Mouse (Mus musculus) midbrain, embryonic 11.5 days (tissue): ENCODE results near the gene Hpd. TPM values are rescaled to one million over a fixed set of nuclear protein-coding genes. Genes with fewer than 3 reads are reported as not detected.
"Not testable (repeated sequence)": the region's sequence is repeated elsewhere in the genome, so short reads cannot be mapped to it uniquely, and the experiment has no call there.

Experiments used
- ATAC-seq: fragments of 200-750 bp; cut with Nextera tagmentation; 2 replicates; pipeline ENCODE4 v1.8.0; 2017; ENCODE audit warnings: moderate TSS enrichment, moderate library complexity; ENCODE audit not compliant: low FRiP score
- DNase-seq: peaks from one replicate; pipeline ENCODE4 v3.0.0; 2015; ENCODE audit warnings: low spot score; ENCODE audit errors: missing footprints
- H3K27ac ChIP-seq: fragments of 300-500 bp; sonication (generic); 2 replicates; pipeline ENCODE4 v1.5.1; 2014; ENCODE audit warnings: low read depth, low read length
- H3K27me3 ChIP-seq: fragments of 300-500 bp; sonication (generic); 2 replicates; pipeline ENCODE4 v1.6.1; 2014; ENCODE audit warnings: mild to moderate bottlenecking, low read length, moderate library complexity, mixed read lengths; ENCODE audit not compliant: control insufficient read depth, insufficient read depth
- H3K36me3 ChIP-seq: fragments of 300-500 bp; sonication (generic); 2 replicates; pipeline ENCODE4 v1.6.1; 2014; ENCODE audit warnings: mild to moderate bottlenecking, low read length, moderate library complexity, mixed read lengths; ENCODE audit not compliant: control insufficient read depth, insufficient read depth
- H3K4me1 ChIP-seq: fragments of 300-500 bp; sonication (generic); 2 replicates; pipeline ENCODE4 v1.6.1; 2014; ENCODE audit warnings: low read length; ENCODE audit not compliant: control insufficient read depth, insufficient read depth
- H3K4me2 ChIP-seq: fragments of 300-500 bp; sonication (generic); 2 replicates; pipeline ENCODE4 v1.6.1; 2014; ENCODE audit warnings: mild to moderate bottlenecking, moderate library complexity
- H3K4me3 ChIP-seq: fragments of 300-500 bp; sonication (generic); 2 replicates; pipeline ENCODE4 v1.5.1; 2014; ENCODE audit warnings: low read depth, low read length
- H3K9ac ChIP-seq: fragments of 300-500 bp; sonication (generic); 2 replicates; pipeline ENCODE4 v1.6.1; 2014; ENCODE audit warnings: low read length
- H3K9me3 ChIP-seq: fragments of 300-500 bp; sonication (generic); 2 replicates; pipeline ENCODE4 v1.6.1; 2016; ENCODE audit warnings: low read length; ENCODE audit not compliant: control insufficient read depth
- WGBS: fragments of 180-500 bp; shearing (Covaris S2); extraction: QIAGEN DNeasy Blood & Tissue Kit; methylation state at CpG from one replicate; pipeline ENCODE4 v1.1.7; 2014; 5-methylcytosine and 5-hydroxymethylcytosine counted together
- polyA plus RNA-seq: library from polyadenylated mRNA; unstranded; fragments of >200 nt; fragmentation: Nextera tagmentation; extraction: Ambion mirVana; gene quantifications from 2 replicates; pipeline ENCODE4 v1.2.1, GENCODE M21; 2014

Hpd gene
- polyA plus RNA-seq: not detected in 2 replicates

- no peak within 1 kb of the TSS for H3K27ac ChIP-seq
- 84% methylated on average over 10 of the region's 10 CpGs for WGBS
- H3K9me3 ChIP-seq: no peaks in the 10 kb centered on the region
- no peak within 1 kb of the TSS for H3K4me3 ChIP-seq
- no peaks in the 10 kb centered on the region for H3K27me3 ChIP-seq
- no peak within 1 kb of the TSS for H3K9ac ChIP-seq
- ATAC-seq (no peak), DNase-seq (no peak)
- H3K36me3 ChIP-seq: no peaks in the 10 kb centered on the region
- no peaks in the 10 kb centered on the region for H3K4me1 ChIP-seq
- H3K4me2 ChIP-seq: no peak within 1 kb of the TSS
Measured at GRCm38 (mm10) chr5:123182651-123183050, at the start of gene Hpd. Gene Hpd (minus strand): TSS chr5:123182727.

- ATAC-seq (no peak), DNase-seq (no peak)
- Histone ChIP-seq H3K4me2 (no peak overlapping the region), H3K4me1 (peaks cover 9% of the 10 kb centered on the region; the same call in 1 of the 2 replicates), H3K27me3 (no peaks in the 10 kb centered on the region), H3K4me3 (no peak overlapping the region), H3K9me3 (no peaks in the 10 kb centered on the region), H3K36me3 (peaks cover 3% of the 10 kb centered on the region; the same call in 1 of the 2 replicates), H3K9ac (no peak overlapping the region), H3K27ac (no peak overlapping the region)
- 95% methylated on average over 2 of the region's 2 CpGs for WGBS
Measured at GRCm38 (mm10) chr5:123232180-123232579, 49.7 kb upstream of the Hpd start.

- no peaks in the 10 kb centered on the region for H3K36me3 ChIP-seq
- DNase-seq (peak; percentile 81), ATAC-seq (no peak)
- peaks cover 9% of the 10 kb centered on the region; the same call in 1 of the 2 replicates for H3K4me1 ChIP-seq
- H3K27me3 ChIP-seq: no peaks in the 10 kb centered on the region
- H3K4me2 ChIP-seq: no peak overlapping the region
- no peak overlapping the region for H3K9ac ChIP-seq
- WGBS: 89% methylated on average over 6 of the region's 6 CpGs
- no peak overlapping the region for H3K27ac ChIP-seq
- H3K4me3 ChIP-seq: no peak overlapping the region
- no peaks in the 10 kb centered on the region for H3K9me3 ChIP-seq
Measured at GRCm38 (mm10) chr5:123229296-123229695, 46.8 kb upstream of the Hpd start.

- Histone ChIP-seq H3K4me3 (peak overlapping the region; percentile 78), H3K4me2 (peak overlapping the region; percentile 57), H3K4me1 (peaks cover 9% of the 10 kb centered on the region; the same call in 1 of the 2 replicates), H3K27me3 (no peaks in the 10 kb centered on the region), H3K27ac (no peak overlapping the region), H3K9me3 (no peaks in the 10 kb centered on the region), H3K36me3 (no peaks in the 10 kb centered on the region), H3K9ac (peak overlapping the region; percentile 90)
- DNase-seq (no peak), ATAC-seq (no peak)
- 10% methylated on average over 15 of the region's 15 CpGs for WGBS
Measured at GRCm38 (mm10) chr5:123228524-123228922, 46.0 kb upstream of the Hpd start.

- Histone ChIP-seq H3K9me3 (no peaks in the 10 kb centered on the region), H3K4me3 (peak overlapping the region; percentile 78)
- 2% methylated on average over 42 of the region's 42 CpGs for WGBS
Measured at GRCm38 (mm10) chr5:123227762-123228523, 45.4 kb upstream of the Hpd start.

GRCm38 (mm10) chr5:123226851-123227250 is 44.3 kb upstream of the Hpd start:
- Histone ChIP-seq H3K27ac (no peak overlapping the region), H3K4me2 (no peak overlapping the region), H3K27me3 (no peaks in the 10 kb centered on the region), H3K4me1 (peaks cover 9% of the 10 kb centered on the region; the same call in 1 of the 2 replicates), H3K9me3 (no peaks in the 10 kb centered on the region), H3K4me3 (no peak overlapping the region), H3K9ac (no peak overlapping the region), H3K36me3 (no peaks in the 10 kb centered on the region)
- DNase-seq (no peak), ATAC-seq (no peak)
- WGBS: 88% methylated on average over 7 of the region's 7 CpGs

More at GRCm38 (mm10) chr5:123227762-123228523, 45.4 kb upstream of the Hpd start:
- Histone ChIP-seq H3K27ac (no peak overlapping the region), H3K27me3 (no peaks in the 10 kb centered on the region), H3K4me2 (peak overlapping the region; percentile 57), H3K9ac (peak overlapping the region; percentile 90), H3K4me1 (peaks cover 9% of the 10 kb centered on the region; the same call in 1 of the 2 replicates), H3K36me3 (no peaks in the 10 kb centered on the region)
- DNase-seq (peak; percentile 99), ATAC-seq (peak; percentile 86)

- H3K4me1 ChIP-seq, H3K4me3 ChIP-seq, H3K9me3 ChIP-seq, ATAC-seq, H3K27ac ChIP-seq, DNase-seq, H3K4me2 ChIP-seq, H3K27me3 ChIP-seq, H3K36me3 ChIP-seq, H3K9ac ChIP-seq: not testable (repeated sequence)
- 64% methylated on average over 5 of the region's 6 CpGs for WGBS
Measured at GRCm38 (mm10) chr5:123223861-123224260, 41.3 kb upstream of the Hpd start.

GRCm38 (mm10) chr5:123223051-123223410 is 40.5 kb upstream of the Hpd start:
- Histone ChIP-seq H3K27ac (no peak overlapping the region), H3K27me3 (no peaks in the 10 kb centered on the region), H3K4me2 (no peak overlapping the region), H3K4me3 (no peak overlapping the region), H3K9me3 (no peaks in the 10 kb centered on the region; the same call in 1 of the 2 replicates), H3K4me1 (no peaks in the 10 kb centered on the region), H3K9ac (no peak overlapping the region), H3K36me3 (no peaks in the 10 kb centered on the region)
- 83% methylated on average over 4 of the region's 4 CpGs for WGBS
- DNase-seq (no peak), ATAC-seq (no peak)

GRCm38 (mm10) chr5:123222346-123223050 is 40.0 kb upstream of the Hpd start:
- not testable (repeated sequence) for DNase-seq, H3K9ac ChIP-seq, H3K4me3 ChIP-seq, H3K36me3 ChIP-seq, H3K4me1 ChIP-seq, H3K9me3 ChIP-seq, ATAC-seq, H3K4me2 ChIP-seq, H3K27me3 ChIP-seq, H3K27ac ChIP-seq
- 89% methylated on average over 3 of the region's 5 CpGs for WGBS
